Mouse (Mus musculus) forebrain, embryonic 14.5 days (tissue): ENCODE results near the gene Chst13. TPM values are rescaled to one million over a fixed set of nuclear protein-coding genes. Genes with fewer than 3 reads are reported as not detected.

ENCODE experiments used
- ATAC-seq: fragments of 200-750 bp; cut with Nextera tagmentation; 2 replicates; pipeline ENCODE4 v1.8.0; 2017; ENCODE audit warnings: mild to moderate bottlenecking, moderate library complexity
- DNase-seq: peaks from one replicate; pipeline ENCODE4 v3.0.0-alpha.2; 2015; ENCODE audit warnings: low spot score
- H3K27ac ChIP-seq: fragments of 300-500 bp; sonication (generic); 2 replicates; pipeline ENCODE4 v1.5.1; 2014; ENCODE audit warnings: low read depth, mild to moderate bottlenecking, control low read depth, low read length, moderate library complexity
- H3K27me3 ChIP-seq: fragments of 300-500 bp; sonication (generic); replicated peaks from 2 replicates; pipeline ENCODE4 v1.6.1; 2014; ENCODE audit warnings: low read length, control low read depth, mixed read lengths; ENCODE audit not compliant: control insufficient read depth, insufficient read depth
- H3K36me3 ChIP-seq: fragments of 300-500 bp; sonication (generic); 2 replicates; pipeline ENCODE4 v1.6.1; 2014; ENCODE audit warnings: low read length, control low read depth; ENCODE audit not compliant: control insufficient read depth, insufficient read depth
- H3K4me1 ChIP-seq: fragments of 300-500 bp; sonication (generic); 2 replicates; pipeline ENCODE4 v1.6.1; 2014; ENCODE audit warnings: antibody characterized with exemption, low read length, control low read depth; ENCODE audit not compliant: control insufficient read depth, insufficient read depth
- H3K4me2 ChIP-seq: fragments of 300-500 bp; sonication (generic); 2 replicates; pipeline ENCODE4 v1.6.1; 2014; ENCODE audit warnings: mild to moderate bottlenecking, control low read depth, low read length
- H3K4me3 ChIP-seq: fragments of 300-500 bp; sonication (generic); 2 replicates; pipeline ENCODE4 v1.5.1; 2014; ENCODE audit warnings: low read depth, low read length, control low read depth
- H3K9ac ChIP-seq: fragments of 300-500 bp; sonication (generic); 2 replicates; pipeline ENCODE4 v1.6.1; 2014; ENCODE audit warnings: mild to moderate bottlenecking, low read length, control low read depth, moderate library complexity
- H3K9me3 ChIP-seq: fragments of 300-500 bp; sonication (generic); replicated peaks from 2 replicates; pipeline ENCODE4 v1.6.1; 2016; ENCODE audit warnings: low read length, control low read depth, mixed read lengths; ENCODE audit not compliant: control insufficient read depth
- WGBS: fragments of 180-500 bp; shearing (Covaris S2); extraction: QIAGEN DNeasy Blood & Tissue Kit; methylation state at CpG from one replicate; pipeline ENCODE4 v1.1.7; 2014; 5-methylcytosine and 5-hydroxymethylcytosine counted together
- polyA plus RNA-seq: library from polyadenylated mRNA; unstranded; fragments of >200 nt; fragmentation: Nextera tagmentation; extraction: Ambion mirVana; gene quantifications from 2 replicates; pipeline ENCODE4 v1.2.1, GENCODE M21; 2014

Chst13 gene
- polyA plus RNA-seq, 1 experiment from 2014 or later, result not detected

- ATAC-seq (no peak), DNase-seq (no peak)
- 73% methylated on average over 5 of the region's 5 CpGs for WGBS
- no peak overlapping the region for H3K27ac ChIP-seq
- H3K4me3 ChIP-seq, result no peak overlapping the region
- no peaks in the 10 kb centered on the region for H3K36me3 ChIP-seq
- H3K9ac ChIP-seq, result no peak overlapping the region
- no peaks in the 10 kb centered on the region for H3K27me3 ChIP-seq
- no peak overlapping the region for H3K4me2 ChIP-seq
- H3K9me3 ChIP-seq, result no peaks in the 10 kb centered on the region
- H3K4me1 ChIP-seq, result peaks cover 5% of the 10 kb centered on the region; the same call in 1 of the 2 replicates
Measured at GRCm38 (mm10) chr6:90358142-90358541, 33.2 kb upstream of the Chst13 start.

GRCm38 (mm10) chr6:90350011-90350410 lies 25.0 kb upstream of the Chst13 start:
- Histone ChIP-seq H3K9me3 (no peaks in the 10 kb centered on the region), H3K27me3 (no peaks in the 10 kb centered on the region), H3K4me2 (no peak overlapping the region), H3K27ac (no peak overlapping the region), H3K4me1 (no peaks in the 10 kb centered on the region), H3K4me3 (no peak overlapping the region), H3K36me3 (no peaks in the 10 kb centered on the region), H3K9ac (no peak overlapping the region)
- WGBS, result 68% methylated on average over 2 of the region's 2 CpGs
- DNase-seq (no peak), ATAC-seq (no peak)

GRCm38 (mm10) chr6:90348500-90348899 lies 23.5 kb upstream of the Chst13 start:
- no peak overlapping the region for H3K4me3 ChIP-seq
- H3K4me2 ChIP-seq, result no peak overlapping the region
- H3K27ac ChIP-seq, result no peak overlapping the region
- DNase-seq (no peak), ATAC-seq (no peak)
- H3K9me3 ChIP-seq, result no peaks in the 10 kb centered on the region
- WGBS, result 92% methylated on average over 4 of the region's 4 CpGs
- no peak overlapping the region for H3K9ac ChIP-seq
- H3K36me3 ChIP-seq, result no peaks in the 10 kb centered on the region
- H3K27me3 ChIP-seq, result no peaks in the 10 kb centered on the region
- no peaks in the 10 kb centered on the region for H3K4me1 ChIP-seq

GRCm38 (mm10) chr6:90347183-90347582 lies 22.2 kb upstream of the Chst13 start:
- no peak for ATAC-seq
- Histone ChIP-seq H3K4me1 (no peaks in the 10 kb centered on the region), H3K4me3 (no peak overlapping the region), H3K27me3 (no peaks in the 10 kb centered on the region), H3K27ac (no peak overlapping the region), H3K9me3 (no peaks in the 10 kb centered on the region), H3K36me3 (no peaks in the 10 kb centered on the region), H3K9ac (no peak overlapping the region), H3K4me2 (no peak overlapping the region)
- DNase-seq, result no peak
- 82% methylated on average over 4 of the region's 4 CpGs for WGBS

- no peaks in the 10 kb centered on the region for H3K9me3 ChIP-seq
- no peaks in the 10 kb centered on the region for H3K27me3 ChIP-seq
- no peak overlapping the region for H3K27ac ChIP-seq
- WGBS, result 66% methylated on average over 2 of the region's 2 CpGs
- H3K4me2 ChIP-seq, result no peak overlapping the region
- H3K9ac ChIP-seq, result no peak overlapping the region
- no peaks in the 10 kb centered on the region for H3K36me3 ChIP-seq
- no peaks in the 10 kb centered on the region for H3K4me1 ChIP-seq
- no peak overlapping the region for H3K4me3 ChIP-seq
- no peak for DNase-seq
- no peak for ATAC-seq
Measured at GRCm38 (mm10) chr6:90342343-90342742, 17.4 kb upstream of the Chst13 start.

GRCm38 (mm10) chr6:90334244-90334643 lies 9.3 kb upstream of the Chst13 start:
- 81% methylated on average over 3 of the region's 3 CpGs for WGBS
- Histone ChIP-seq H3K9ac (no peak overlapping the region), H3K27ac (no peak overlapping the region), H3K4me1 (no peaks in the 10 kb centered on the region), H3K4me3 (no peak overlapping the region), H3K36me3 (no peaks in the 10 kb centered on the region), H3K9me3 (no peaks in the 10 kb centered on the region), H3K27me3 (no peaks in the 10 kb centered on the region), H3K4me2 (no peak overlapping the region)
- no peak for DNase-seq
- no peak for ATAC-seq

GRCm38 (mm10) chr6:90332561-90333425 lies 7.8 kb upstream of the Chst13 start, which contains the start of gene Uroc1:
TSS of gene Uroc1 (plus strand) at chr6:90333284.
- Histone ChIP-seq H3K27me3 (no peaks in the 10 kb centered on the region), H3K9me3 (no peaks in the 10 kb centered on the region), H3K4me2 (no peak within 1 kb of the TSS), H3K36me3 (no peaks in the 10 kb centered on the region), H3K27ac (no peak within 1 kb of the TSS), H3K9ac (no peak within 1 kb of the TSS), H3K4me3 (no peak within 1 kb of the TSS), H3K4me1 (no peaks in the 10 kb centered on the region)
- 86% methylated on average over 7 of the region's 7 CpGs for WGBS
- no peak for DNase-seq
- no peak for ATAC-seq

GRCm38 (mm10) chr6:90329953-90330352 lies 5.0 kb upstream of the Chst13 start:
- ATAC-seq, result peak; percentile 90
- no peak overlapping the region for H3K27ac ChIP-seq
- peak; percentile 84 for DNase-seq

GRCm38 (mm10) chr6:90327670-90328069 lies 2.7 kb upstream of the Chst13 start:
- no peak overlapping the region for H3K4me3 ChIP-seq
- 13% methylated on average over 6 of the region's 6 CpGs for WGBS
- DNase-seq, result peak; percentile 34
- no peak for ATAC-seq
- H3K4me2 ChIP-seq, result no peak overlapping the region
- H3K27ac ChIP-seq, result no peak overlapping the region
- no peaks in the 10 kb centered on the region for H3K4me1 ChIP-seq
- no peaks in the 10 kb centered on the region; the same call in 1 of the 2 replicates for H3K27me3 ChIP-seq
- H3K36me3 ChIP-seq, result no peaks in the 10 kb centered on the region
- H3K9ac ChIP-seq, result no peak overlapping the region
- H3K9me3 ChIP-seq, result no peaks in the 10 kb centered on the region

More at GRCm38 (mm10) chr6:90329953-90330352, 5.0 kb upstream of the Chst13 start:
- Histone ChIP-seq H3K9ac (no peak overlapping the region), H3K9me3 (no peaks in the 10 kb centered on the region), H3K4me2 (no peak overlapping the region), H3K27me3 (no peaks in the 10 kb centered on the region; the same call in 1 of the 2 replicates), H3K4me1 (no peaks in the 10 kb centered on the region), H3K4me3 (no peak overlapping the region), H3K36me3 (no peaks in the 10 kb centered on the region)
- 17% methylated on average over 1 of the region's 1 CpGs for WGBS
